In genomic region chr9:118907934-118908620, GRCm38 (mm10) we compare ENCODE assay signal across 9 mouse cellular contexts. TPM values are rescaled to one million over a fixed set of nuclear protein-coding genes. Genes with fewer than 3 reads are reported as not detected.
DNase-seq lines count a peak whose midpoint lies in the region; ATAC-seq and TF ChIP-seq lines count a peak whose summit lies in the region.
"Had no signal": no experiment of that assay in that cellular context is flagged by ENCODE, and none has a peak within 500 bp of the region (broad histone marks: within the 10 kb centered on the region; RNA-seq: fewer than 3 reads in every experiment).

No protein-coding gene starts in this region.

- no peak overlapping the region for H3K9ac ChIP-seq in heart, embryonic 11.5 days (ENCODE audit: low read depth, low read length)
- no peak overlapping the region for H3K9ac ChIP-seq in forebrain, embryonic 14.5 days (ENCODE audit: low read length)
- H3K9ac ChIP-seq in hindbrain, embryonic 15.5 days: no peak overlapping the region
- H3K9ac ChIP-seq: midbrain, embryonic 12.5 days had no signal

- no peaks in the 10 kb centered on the region for H3K27me3 ChIP-seq in heart, embryonic 11.5 days (ENCODE audit: control insufficient read depth, insufficient read depth, low read length)
- H3K27me3 ChIP-seq in forebrain, embryonic 14.5 days (replicated peaks; ENCODE audit: control insufficient read depth, insufficient read depth, low read length): no peaks in the 10 kb centered on the region
- no peaks in the 10 kb centered on the region for H3K27me3 ChIP-seq in hindbrain, embryonic 15.5 days
- no peaks in the 10 kb centered on the region for H3K27me3 ChIP-seq in small intestine, adult 2 months (ENCODE audit: control insufficient read depth, insufficient read depth, low read length)
- H3K27me3 ChIP-seq: midbrain, embryonic 12.5 days had no signal

- peak; percentile 95 for TF ChIP-seq CTCF in brain, embryonic 14.5 days (IDR thresholded peaks at IDR 0.05; ENCODE audit: borderline replicate concordance, extremely low read depth, insufficient read depth, insufficient read length)
- peak; percentile 95; the same call in 1 of the 2 replicates for TF ChIP-seq CTCF in small intestine, adult 2 months (IDR thresholded peaks at IDR 0.05; ENCODE audit: extremely low read depth, insufficient read length, insufficient replicate concordance, low read depth, low read length)

- no peaks in the 10 kb centered on the region for H3K36me3 ChIP-seq in heart, embryonic 11.5 days (ENCODE audit: control insufficient read depth, insufficient read depth, low read length)
- H3K36me3 ChIP-seq in forebrain, embryonic 14.5 days (ENCODE audit: control insufficient read depth, insufficient read depth, low read length): no peaks in the 10 kb centered on the region
- H3K36me3 ChIP-seq in hindbrain, embryonic 15.5 days: no peaks in the 10 kb centered on the region
- H3K36me3 ChIP-seq in small intestine, adult 2 months (ENCODE audit: control insufficient read depth, insufficient read depth, low read length): no peaks in the 10 kb centered on the region
- H3K36me3 ChIP-seq: midbrain, embryonic 12.5 days had no signal

- no peak for TF ChIP-seq POLR2A in brain, embryonic 14.5 days (IDR thresholded peaks at IDR 0.05; ENCODE audit: borderline replicate concordance, extremely low read depth, insufficient read depth, insufficient read length, poor library complexity, severe bottlenecking)
- no peak for TF ChIP-seq POLR2A in small intestine, adult 2 months (IDR thresholded peaks at IDR 0.05; ENCODE audit: low read depth, low read length)

- ATAC-seq in heart, embryonic 11.5 days (replicated peaks; ENCODE audit: insufficient number of reproducible peaks, low FRiP score, low TSS enrichment): no peak
- ATAC-seq in forebrain, embryonic 14.5 days: peak; percentile 62; the same call in 1 of the 2 replicates
- ATAC-seq in hindbrain, embryonic 15.5 days (ENCODE audit: low FRiP score, low read depth): 0 out of 2 replicates have a peak, but pooled peaks have one; percentile 45

- H3K4me1 ChIP-seq in heart, embryonic 11.5 days (ENCODE audit: control insufficient read depth, insufficient read depth, low read length): peaks cover 5% of the 10 kb centered on the region; the same call in 1 of the 2 replicates
- H3K4me1 ChIP-seq in forebrain, embryonic 14.5 days (ENCODE audit: control insufficient read depth, insufficient read depth, low read length): no peaks in the 10 kb centered on the region
- H3K4me1 ChIP-seq in hindbrain, embryonic 15.5 days (replicated peaks): no peaks in the 10 kb centered on the region
- H3K4me1 ChIP-seq in small intestine, adult 2 months (ENCODE audit: control insufficient read depth, insufficient read depth, insufficient read length, low read length): no peaks in the 10 kb centered on the region

- no peak overlapping the region for H3K4me3 ChIP-seq in heart, embryonic 11.5 days (ENCODE audit: low read depth, low read length)
- no peak overlapping the region for H3K4me3 ChIP-seq in forebrain, embryonic 14.5 days (ENCODE audit: low read depth, low read length)
- no peak overlapping the region for H3K4me3 ChIP-seq in hindbrain, embryonic 15.5 days
- H3K4me3 ChIP-seq in small intestine, adult 2 months (ENCODE audit: low read depth, low read length): no peak overlapping the region
- H3K4me3 ChIP-seq: midbrain, embryonic 12.5 days had no signal

- peak; percentile 96 for DNase-seq in heart, adult 11 months
- DNase-seq in brain, embryonic 14.5 days (ENCODE audit: low read depth): peak; percentile 81
- peak; percentile 85 for DNase-seq in forebrain, embryonic 14.5 days (ENCODE audit: low spot score)
- peak; percentile 80 to 90 for DNase-seq in layer of hippocampus, postnatal 14 days (ENCODE audit: low spot score in 2 of 2)
- DNase-seq in lung, postnatal 36 days: peak; percentile 92

- no peaks in the 10 kb centered on the region for H3K9me3 ChIP-seq in heart, embryonic 11.5 days (replicated peaks; ENCODE audit: control insufficient read depth, low read length)
- no peaks in the 10 kb centered on the region for H3K9me3 ChIP-seq in forebrain, embryonic 14.5 days (replicated peaks; ENCODE audit: control insufficient read depth, low read length)
- no peaks in the 10 kb centered on the region for H3K9me3 ChIP-seq in hindbrain, embryonic 15.5 days
- H3K9me3 ChIP-seq: midbrain, embryonic 12.5 days had no signal

- H3K4me2 ChIP-seq in heart, embryonic 11.5 days: no peak overlapping the region
- H3K4me2 ChIP-seq in forebrain, embryonic 14.5 days (ENCODE audit: low read length): no peak overlapping the region
- H3K4me2 ChIP-seq in hindbrain, embryonic 15.5 days: no peak overlapping the region
- H3K4me2 ChIP-seq: midbrain, embryonic 12.5 days had no signal

- WGBS in heart, embryonic 11.5 days (ENCODE audit: insufficient replicate concordance): 46% methylated on average over 18 of the region's 18 CpGs
- WGBS in forebrain, embryonic 14.5 days: 50% methylated on average over 18 of the region's 18 CpGs
- WGBS in hindbrain, embryonic 15.5 days: 55% methylated on average over 18 of the region's 18 CpGs
- 47% methylated on average over 18 of the region's 18 CpGs for WGBS in small intestine, adult 2 months

- no peak overlapping the region for H3K27ac ChIP-seq in heart, embryonic 11.5 days (ENCODE audit: low read depth, low read length)
- no peak overlapping the region for H3K27ac ChIP-seq in forebrain, embryonic 14.5 days (ENCODE audit: low read depth, low read length)
- H3K27ac ChIP-seq in hindbrain, embryonic 15.5 days (replicated peaks): no peak overlapping the region
- H3K27ac ChIP-seq in small intestine, adult 2 months (ENCODE audit: insufficient read depth, low read depth, low read length): no peak overlapping the region
- H3K27ac ChIP-seq: midbrain, embryonic 12.5 days had no signal

RNA-seq across cellular contexts. Expression of gene Ctdspl, which starts 18.2 kb away (rescaled TPM):
- polyA plus RNA-seq in heart, embryonic 11.5 days (2014; fragmentation: Nextera tagmentation; extraction: Ambion mirVana): 8.5 and 10.5 TPM in 2 replicates
- polyA plus RNA-seq in brain, embryonic 14.5 days (2012; rRNA removed): 13.8 and 16.0 TPM in 2 replicates
- 5.7 and 6.4 TPM in 2 replicates for polyA plus RNA-seq in forebrain, embryonic 14.5 days (2014; fragmentation: Nextera tagmentation; extraction: Ambion mirVana)
- polyA plus RNA-seq in hindbrain, embryonic 15.5 days (2015; fragmentation: Nextera tagmentation; extraction: Ambion mirVana): 8.9 and 9.6 TPM in 2 replicates
- total RNA-seq in layer of hippocampus, postnatal 14 days (2021): 10 to 100 TPM; 19.7 to 20.4 TPM
- polyA plus RNA-seq in small intestine, adult 2 months (2012; rRNA removed): 8.9 and 29.3 TPM in 2 replicates
